Mouse (Mus musculus) spleen, postnatal 14 days (tissue): ENCODE results near the gene Ipo9.

ENCODE experiments used
- DNase-seq, 2 experiments: peaks; one replicate each; pipeline ENCODE4 v3.0.0; 2021 to 2022; ENCODE audit warnings: low spot score in 2 of 2

The Ipo9 gene

DNA sequence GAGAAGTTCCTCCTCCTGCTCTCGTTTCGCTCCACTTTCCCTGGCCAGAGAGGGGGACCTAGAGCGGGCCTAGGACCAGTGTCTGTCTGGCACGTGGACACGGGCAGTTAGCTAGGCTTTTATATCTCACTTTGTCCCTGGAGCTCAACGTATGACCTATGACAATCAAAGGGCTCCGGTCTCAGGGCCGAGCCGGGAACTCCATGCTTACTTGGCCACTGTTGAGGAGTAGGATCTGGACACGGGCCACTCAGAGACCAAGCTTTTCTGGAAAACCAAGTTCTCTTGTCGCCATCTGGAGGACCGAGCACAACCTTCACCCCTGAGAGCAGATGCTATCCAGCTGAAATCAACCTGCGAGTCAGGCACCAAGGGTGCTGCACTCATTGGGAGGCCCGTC, 61.3 kb downstream of the Ipo9 start:
- DNase-seq, result no peak

GRCm38 (mm10) chr1:135368245-135368644, 62.1 kb downstream of the Ipo9 start:
- peak in 1 of 2 experiments; percentile 31 for DNase-seq

DNA sequence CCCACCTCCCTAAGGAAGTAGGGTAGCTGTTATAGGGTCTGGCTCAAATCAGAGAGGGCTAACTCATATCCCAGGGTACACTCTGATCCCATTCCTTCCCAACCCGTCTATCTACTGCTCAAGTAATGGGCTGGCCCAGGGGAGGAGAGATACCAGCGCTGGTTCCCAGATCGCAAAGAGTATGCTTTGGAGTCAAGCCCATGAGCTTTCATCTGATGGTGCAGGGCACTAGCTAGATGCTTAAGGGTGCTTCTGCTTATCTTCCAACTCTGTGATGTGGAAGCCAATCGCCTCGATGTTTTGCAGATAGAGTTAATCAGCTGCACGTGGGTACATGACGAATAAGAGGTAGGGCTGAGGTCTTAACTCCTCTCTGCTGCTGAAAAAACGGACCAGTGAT, 62.7 kb downstream of the Ipo9 start:
- no peak for DNase-seq

DNA sequence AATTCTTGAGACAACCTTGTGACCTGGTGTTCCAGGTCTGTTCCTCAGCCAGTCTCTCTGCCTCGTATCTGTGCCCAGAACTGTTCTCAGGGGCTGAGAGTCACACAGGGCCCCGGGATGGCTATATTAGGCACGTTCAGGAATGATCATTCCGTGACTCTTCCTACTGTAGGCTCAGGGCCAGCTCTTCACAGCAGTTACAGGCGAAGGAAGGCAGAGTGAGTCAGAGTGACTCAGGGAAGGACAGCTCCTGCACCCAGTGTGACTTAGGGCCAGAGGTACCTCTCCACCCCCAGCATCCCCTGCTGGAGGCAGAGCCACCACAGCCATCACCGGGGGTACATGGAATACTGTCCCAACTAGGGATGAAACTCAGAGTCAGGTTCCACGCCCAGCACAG, 63.3 kb downstream of the Ipo9 start:
- DNase-seq, result no peak

DNA sequence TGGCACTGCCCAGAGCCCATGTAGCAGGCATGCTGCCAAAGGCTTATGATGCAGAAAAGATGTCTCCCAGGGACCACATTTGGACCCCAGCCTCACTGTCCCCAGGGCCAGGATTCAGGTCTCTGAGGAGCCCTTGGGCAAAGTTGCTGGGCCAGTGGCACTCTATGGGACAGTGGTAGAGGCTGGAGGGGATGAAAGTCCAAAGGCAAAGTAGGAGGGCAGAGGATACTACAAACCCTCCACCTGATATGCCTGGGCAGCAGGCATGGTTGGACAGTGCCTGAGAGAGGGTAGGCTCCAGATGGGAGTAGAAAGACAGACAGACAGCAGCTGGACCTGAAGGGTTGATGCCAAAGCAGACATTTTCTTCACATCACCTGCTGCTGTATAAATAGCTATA, 63.9 kb downstream of the Ipo9 start:
- no peak for DNase-seq

DNA sequence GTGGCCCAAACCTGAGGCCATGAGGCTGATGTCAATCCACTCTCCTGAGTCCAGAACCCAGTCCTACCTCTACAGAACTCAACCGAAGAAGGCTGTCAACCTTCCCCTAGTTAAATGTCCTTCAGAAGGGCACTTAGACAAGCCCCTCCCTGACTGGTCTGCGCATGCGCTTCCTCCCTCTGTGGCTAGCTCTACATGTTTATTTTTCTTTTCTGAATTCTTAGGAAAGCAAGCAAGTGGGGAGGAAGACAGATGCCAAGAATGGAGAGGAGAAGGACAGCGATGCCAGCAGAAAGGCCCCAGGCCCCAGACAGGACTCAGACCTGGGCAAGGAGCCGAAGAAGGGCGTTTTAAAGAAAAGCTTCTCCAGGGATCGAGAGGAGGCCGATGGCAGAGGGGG, 66.9 kb downstream of the Ipo9 start:
- no peak for DNase-seq

GRCm38 (mm10) chr1:135362115-135362514, 68.2 kb downstream of the Ipo9 start:
- no peak for DNase-seq

DNA sequence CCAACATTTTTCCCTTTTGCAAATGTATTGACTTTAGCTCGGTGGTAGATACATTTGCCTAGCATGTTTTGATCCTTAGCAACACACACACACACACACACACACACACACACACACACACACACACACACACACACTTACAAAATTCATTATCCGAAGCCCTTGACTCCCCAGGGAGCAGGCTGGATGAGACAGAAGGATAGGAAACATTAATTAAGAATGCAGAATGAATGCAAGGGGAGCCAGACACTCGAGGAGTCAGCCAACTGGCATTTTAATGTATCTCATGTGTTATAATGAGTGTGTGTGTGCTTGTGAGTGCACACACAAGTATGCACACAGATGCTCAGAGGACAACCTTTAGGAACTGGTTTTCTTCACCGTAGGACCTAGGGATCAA, 68.8 kb downstream of the Ipo9 start:
- no peak for DNase-seq

- no peak for DNase-seq
Measured at GRCm38 (mm10) chr1:135359071-135359470, 71.2 kb downstream of the Ipo9 start.

- no peak for DNase-seq
Measured at GRCm38 (mm10) chr1:135351953-135352352, 78.3 kb downstream of the Ipo9 start.

- DNase-seq, result no peak
Measured at GRCm38 (mm10) chr1:135347498-135348169, 82.7 kb downstream of the Ipo9 start.

DNA sequence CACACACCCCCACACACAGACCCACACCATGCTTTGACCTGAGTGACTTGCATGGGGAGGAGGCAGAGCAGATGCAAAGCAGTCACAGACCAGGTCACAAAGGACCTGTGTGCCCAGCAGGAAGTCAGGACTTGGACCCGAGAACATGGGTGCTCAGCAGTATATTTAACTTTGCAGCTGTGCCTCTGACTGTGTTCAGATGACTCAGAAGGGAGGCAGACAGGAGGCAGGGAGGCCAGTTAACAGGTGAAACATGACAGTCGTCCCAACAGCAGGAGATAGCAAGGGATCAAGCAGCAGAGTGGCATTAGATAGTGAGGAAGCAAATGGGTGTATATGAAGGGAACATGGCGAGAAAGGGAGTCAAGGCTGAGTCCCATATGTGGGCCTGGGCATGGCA, 83.4 kb downstream of the Ipo9 start:
- DNase-seq, result no peak

GRCm38 (mm10) chr1:135344026-135344425, 86.3 kb downstream of the Ipo9 start:
- no peak for DNase-seq

DNA sequence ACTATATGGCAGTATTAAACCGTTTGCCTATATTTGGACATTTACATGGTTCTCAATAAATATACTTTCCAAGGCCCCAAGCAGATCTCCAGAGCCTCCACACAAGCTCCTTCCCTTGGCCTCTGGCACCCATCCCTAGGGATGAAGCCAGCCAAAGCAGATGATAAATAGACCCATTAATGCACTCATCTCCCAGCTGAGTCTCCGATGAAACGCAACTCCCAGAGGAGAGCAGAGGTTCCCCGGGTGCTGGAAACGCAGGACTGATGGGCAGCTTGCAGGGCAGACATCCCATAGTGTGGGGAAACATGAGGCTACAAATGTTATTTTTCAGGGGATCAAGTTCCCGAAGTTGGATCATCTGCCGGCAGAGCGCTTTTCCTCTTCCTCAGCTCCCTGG, 88.4 kb downstream of the Ipo9 start:
- DNase-seq, result no peak
